Mouse (Mus musculus): ENCODE measurements around the gene Gm49510. TPM values are rescaled to one million over a fixed set of nuclear protein-coding genes. Genes with fewer than 3 reads are reported as not detected.

Gm49510 gene
- polyA plus RNA-seq, 3 experiments from 2014 or later = not detected

GRCm38 (mm10) chr15:78916052-78916826 is 16.8 kb downstream of the Gm49510 start:
- ATAC-seq = no peak

- no peak for ATAC-seq
These were observed 18.7 kb downstream of the Gm49510 start for GRCm38 (mm10) chr15:78918126-78918525.

- ATAC-seq = no peak
These were observed 20.4 kb downstream of the Gm49510 start for GRCm38 (mm10) chr15:78919914-78920313.

GRCm38 (mm10) chr15:78922700-78923099 is 23.2 kb downstream of the Gm49510 start:
- no peak for ATAC-seq

- ATAC-seq = peak; percentile 63
These were observed 24.1 kb downstream of the Gm49510 start for GRCm38 (mm10) chr15:78923585-78923984.

- ATAC-seq = no peak
These were observed 25.7 kb downstream of the Gm49510 start for GRCm38 (mm10) chr15:78925129-78925528.

GRCm38 (mm10) chr15:78926021-78926919 is 26.8 kb downstream of the Gm49510 start, which contains the start of gene Lgals1:
TSS of gene Lgals1 (plus strand) at chr15:78926725.
- ATAC-seq = peak; percentile 59

GRCm38 (mm10) chr15:78927021-78927787 is 27.7 kb downstream of the Gm49510 start:
- ATAC-seq = no peak

GRCm38 (mm10) chr15:78927788-78928457 is 28.5 kb downstream of the Gm49510 start:
- peak; percentile 78 for ATAC-seq

GRCm38 (mm10) chr15:78928539-78928938 is 29.1 kb downstream of the Gm49510 start:
- ATAC-seq = no peak

GRCm38 (mm10) chr15:78930192-78930706 is 30.8 kb downstream of the Gm49510 start:
- no peak for ATAC-seq

- ATAC-seq = no peak
These were observed 31.4 kb downstream of the Gm49510 start for GRCm38 (mm10) chr15:78930801-78931426.

- ATAC-seq = peak; percentile 60
These were observed 32.1 kb downstream of the Gm49510 start for GRCm38 (mm10) chr15:78931577-78931976.

GRCm38 (mm10) chr15:78934784-78935320 is 35.4 kb downstream of the Gm49510 start, which contains the start of gene Nol12:
TSS of gene Nol12 (plus strand) at chr15:78934933.
- peak; percentile 90 for ATAC-seq

- no peak for ATAC-seq
These were observed 36.9 kb downstream of the Gm49510 start for GRCm38 (mm10) chr15:78936403-78936802.

- no peak for ATAC-seq
These were observed 37.8 kb downstream of the Gm49510 start for GRCm38 (mm10) chr15:78937311-78937710.

GRCm38 (mm10) chr15:78937963-78938362 is 38.5 kb downstream of the Gm49510 start:
- no peak for ATAC-seq

GRCm38 (mm10) chr15:78940325-78940724 is 40.9 kb downstream of the Gm49510 start:
- no peak for ATAC-seq

GRCm38 (mm10) chr15:78942663-78943062 is 43.2 kb downstream of the Gm49510 start:
- peak; percentile 32 for ATAC-seq

GRCm38 (mm10) chr15:78946232-78946631 is 46.8 kb downstream of the Gm49510 start:
- no peak for ATAC-seq

- ATAC-seq = no peak
These were observed 48.2 kb downstream of the Gm49510 start, which contains the start of gene Triobp for GRCm38 (mm10) chr15:78947657-78948056. TSS of gene Triobp (plus strand) at chr15:78947724.

Measured in inflammation-experienced regulatory T-cells, adult 6 months (primary cell).